Mouse (Mus musculus) limb, embryonic 11.5 days (tissue): ENCODE results near the gene Actr3b. TPM values are rescaled to one million over a fixed set of nuclear protein-coding genes. Genes with fewer than 3 reads are reported as not detected.

ENCODE experiments used
- ATAC-seq: fragments of 200-750 bp; cut with Nextera tagmentation; 2 replicates; pipeline ENCODE4 v1.8.0; 2017; ENCODE audit warnings: low read depth; ENCODE audit not compliant: insufficient number of reproducible peaks, low FRiP score, low TSS enrichment
- DNase-seq: peaks from one replicate; pipeline ENCODE4 v3.0.0-alpha.2; 2015; ENCODE audit warnings: low spot score
- H3K27ac ChIP-seq: fragments of 300-500 bp; sonication (generic); replicated peaks from 2 replicates; pipeline ENCODE4 v1.5.1; 2014; ENCODE audit warnings: low read depth, mild to moderate bottlenecking, low read length
- H3K27me3 ChIP-seq: fragments of 300-500 bp; sonication (generic); 2 replicates; pipeline ENCODE4 v1.6.1; 2014; ENCODE audit warnings: mild to moderate bottlenecking, low read length, mixed read lengths; ENCODE audit not compliant: control insufficient read depth, insufficient read depth
- H3K36me3 ChIP-seq: fragments of 300-500 bp; sonication (generic); 2 replicates; pipeline ENCODE4 v1.6.1; 2014; ENCODE audit warnings: mild to moderate bottlenecking, low read length, moderate library complexity, mixed read lengths; ENCODE audit not compliant: control insufficient read depth, insufficient read depth
- H3K4me1 ChIP-seq: fragments of 300-500 bp; sonication (generic); 2 replicates; pipeline ENCODE4 v1.6.1; 2014; ENCODE audit warnings: low read length, mixed read lengths; ENCODE audit not compliant: control insufficient read depth, insufficient read depth
- H3K4me2 ChIP-seq: fragments of 300-500 bp; sonication (generic); 2 replicates; pipeline ENCODE4 v1.6.1; 2014; ENCODE audit warnings: low read depth, mild to moderate bottlenecking, moderate library complexity; ENCODE audit not compliant: severe bottlenecking
- H3K4me3 ChIP-seq: fragments of 300-500 bp; sonication (generic); 2 replicates; pipeline ENCODE4 v1.5.1; 2014; ENCODE audit warnings: low read depth, low read length
- H3K9ac ChIP-seq: fragments of 300-500 bp; sonication (generic); 2 replicates; pipeline ENCODE4 v1.6.1; 2014; ENCODE audit warnings: mild to moderate bottlenecking, low read length
- H3K9me3 ChIP-seq: fragments of 300-500 bp; sonication (generic); 2 replicates; pipeline ENCODE4 v1.6.1; 2016; ENCODE audit warnings: low read length; ENCODE audit not compliant: control insufficient read depth
- WGBS: fragments of 180-500 bp; shearing (Covaris S2); extraction: QIAGEN DNeasy Blood & Tissue Kit; methylation state at CpG from one replicate; pipeline ENCODE4 v1.1.7; 2014; 5-methylcytosine and 5-hydroxymethylcytosine counted together
- polyA plus RNA-seq: library from polyadenylated mRNA; unstranded; fragments of >200 nt; fragmentation: Nextera tagmentation; extraction: Ambion mirVana; gene quantifications from 2 replicates; pipeline ENCODE4 v1.2.1, GENCODE M21; 2014

Actr3b gene
- polyA plus RNA-seq, 1 experiment from 2014 or later = 3.2 TPM

DNA sequence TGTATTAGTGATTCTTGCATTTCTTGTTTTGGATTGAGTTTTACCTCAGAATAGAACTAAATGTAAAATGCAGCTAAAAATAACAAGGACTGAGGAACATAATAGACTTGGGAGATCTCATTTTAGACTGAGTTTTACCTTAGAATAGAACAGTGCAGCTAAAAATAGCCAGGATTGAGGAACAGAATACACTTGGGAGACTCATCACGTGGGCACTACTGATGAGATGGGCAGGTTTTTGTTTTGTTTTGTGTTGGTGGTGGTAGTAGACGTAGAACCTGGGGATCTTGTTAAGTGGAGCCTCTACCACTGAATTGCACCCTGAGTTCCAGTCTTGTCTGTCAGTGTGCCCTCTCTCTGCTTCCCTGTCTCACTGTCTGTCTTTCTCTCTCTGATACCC, 2.1 kb downstream of the Actr3b start:
- H3K27me3 ChIP-seq = no peaks in the 10 kb centered on the region
- ATAC-seq = no peak
- H3K9me3 ChIP-seq = no peaks in the 10 kb centered on the region
- no peaks in the 10 kb centered on the region for H3K36me3 ChIP-seq
- no peak overlapping the region for H3K4me2 ChIP-seq
- no peaks in the 10 kb centered on the region for H3K4me1 ChIP-seq
- no peak for DNase-seq
- 95% methylated on average over 2 of the region's 2 CpGs for WGBS
- H3K4me3 ChIP-seq = no peak overlapping the region
- H3K9ac ChIP-seq = no peak overlapping the region
- no peak overlapping the region for H3K27ac ChIP-seq

DNA sequence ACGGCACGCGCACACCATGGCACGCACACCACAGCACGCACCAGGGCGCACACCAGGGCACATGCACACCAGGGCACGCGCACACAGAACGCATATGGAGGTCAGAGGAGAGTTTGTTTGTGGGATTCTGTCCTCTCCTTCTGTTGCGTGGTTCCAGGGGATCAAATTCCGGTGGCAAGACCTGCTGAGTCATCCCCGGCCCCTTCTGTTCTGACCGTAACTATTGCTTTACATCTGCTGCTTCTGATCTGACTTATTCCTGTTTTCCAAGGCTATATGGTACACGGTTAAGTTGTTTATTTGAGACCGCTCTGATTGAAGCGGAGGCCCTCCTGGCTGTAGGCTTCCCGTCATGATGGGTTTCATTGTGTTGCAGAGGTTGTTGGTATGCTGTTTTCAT, 9.2 kb downstream of the Actr3b start:
- H3K4me3 ChIP-seq = no peak overlapping the region; the same call in 1 of the 2 replicates
- no peaks in the 10 kb centered on the region for H3K4me1 ChIP-seq
- H3K36me3 ChIP-seq = no peaks in the 10 kb centered on the region
- no peaks in the 10 kb centered on the region for H3K27me3 ChIP-seq
- no peak for ATAC-seq
- 72% methylated on average over 17 of the region's 17 CpGs for whole genome bisulfite sequencing
- no peak for DNase-seq
- H3K9me3 ChIP-seq = no peaks in the 10 kb centered on the region
- no peak overlapping the region for H3K9ac ChIP-seq
- no peak overlapping the region for H3K27ac ChIP-seq
- peak overlapping the region; percentile 29; the same call in 1 of the 2 replicates for H3K4me2 ChIP-seq

DNA sequence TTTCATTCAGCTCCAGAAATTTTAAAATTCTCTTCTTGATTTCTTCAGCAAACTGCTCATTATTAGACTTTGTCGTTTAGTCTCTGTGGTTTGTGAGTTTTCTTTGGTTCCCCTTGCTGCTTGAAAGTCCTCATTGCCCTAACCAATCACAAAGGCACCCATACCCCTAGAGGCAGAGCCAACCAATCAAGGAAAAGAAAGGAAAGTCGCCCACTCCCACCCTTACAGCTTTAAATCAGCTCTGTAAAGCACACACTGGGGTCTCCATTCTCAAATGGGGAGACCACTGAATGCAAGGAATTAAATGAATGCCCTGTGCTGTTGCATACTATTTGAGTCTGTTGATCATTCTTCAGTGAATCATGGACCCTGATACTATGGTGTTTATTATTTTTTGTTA, 9.6 kb downstream of the Actr3b start:
- no peaks in the 10 kb centered on the region for H3K4me1 ChIP-seq
- H3K9ac ChIP-seq = no peak overlapping the region
- H3K27ac ChIP-seq = no peak overlapping the region
- WGBS = 49% methylated on average over 2 of the region's 2 CpGs
- no peak overlapping the region for H3K4me3 ChIP-seq
- no peaks in the 10 kb centered on the region for H3K36me3 ChIP-seq
- DNase-seq (no peak), ATAC-seq (no peak)
- H3K27me3 ChIP-seq = no peaks in the 10 kb centered on the region
- no peaks in the 10 kb centered on the region for H3K9me3 ChIP-seq
- H3K4me2 ChIP-seq = no peak overlapping the region

DNA sequence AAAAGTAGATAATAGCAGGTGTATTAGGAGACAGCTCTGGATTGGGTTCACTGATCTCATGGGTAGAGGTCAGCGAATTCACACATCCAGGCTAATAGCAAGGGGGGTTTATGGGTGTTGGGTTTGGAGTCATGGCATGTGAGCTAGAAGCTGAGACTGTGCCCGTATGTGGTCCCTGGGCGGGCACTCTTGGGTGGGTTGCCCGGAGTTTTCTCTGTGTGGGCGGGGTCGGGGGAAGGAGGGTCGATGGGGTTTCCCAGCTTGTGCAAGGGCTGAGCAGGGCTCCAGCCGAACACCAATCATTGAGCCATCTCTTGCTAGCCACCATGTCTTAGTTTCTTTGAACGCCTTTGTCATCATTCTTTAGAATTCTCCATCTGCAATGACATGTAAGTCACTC, 12.7 kb downstream of the Actr3b start:
- H3K4me3 ChIP-seq = no peak overlapping the region
- no peaks in the 10 kb centered on the region for H3K36me3 ChIP-seq
- H3K9ac ChIP-seq = no peak overlapping the region
- ATAC-seq (no peak), DNase-seq (no peak)
- H3K27me3 ChIP-seq = no peaks in the 10 kb centered on the region
- H3K4me2 ChIP-seq = no peak overlapping the region
- no peak overlapping the region for H3K27ac ChIP-seq
- 91% methylated on average over 9 of the region's 9 CpGs for WGBS
- no peaks in the 10 kb centered on the region for H3K9me3 ChIP-seq
- no peaks in the 10 kb centered on the region for H3K4me1 ChIP-seq

DNA sequence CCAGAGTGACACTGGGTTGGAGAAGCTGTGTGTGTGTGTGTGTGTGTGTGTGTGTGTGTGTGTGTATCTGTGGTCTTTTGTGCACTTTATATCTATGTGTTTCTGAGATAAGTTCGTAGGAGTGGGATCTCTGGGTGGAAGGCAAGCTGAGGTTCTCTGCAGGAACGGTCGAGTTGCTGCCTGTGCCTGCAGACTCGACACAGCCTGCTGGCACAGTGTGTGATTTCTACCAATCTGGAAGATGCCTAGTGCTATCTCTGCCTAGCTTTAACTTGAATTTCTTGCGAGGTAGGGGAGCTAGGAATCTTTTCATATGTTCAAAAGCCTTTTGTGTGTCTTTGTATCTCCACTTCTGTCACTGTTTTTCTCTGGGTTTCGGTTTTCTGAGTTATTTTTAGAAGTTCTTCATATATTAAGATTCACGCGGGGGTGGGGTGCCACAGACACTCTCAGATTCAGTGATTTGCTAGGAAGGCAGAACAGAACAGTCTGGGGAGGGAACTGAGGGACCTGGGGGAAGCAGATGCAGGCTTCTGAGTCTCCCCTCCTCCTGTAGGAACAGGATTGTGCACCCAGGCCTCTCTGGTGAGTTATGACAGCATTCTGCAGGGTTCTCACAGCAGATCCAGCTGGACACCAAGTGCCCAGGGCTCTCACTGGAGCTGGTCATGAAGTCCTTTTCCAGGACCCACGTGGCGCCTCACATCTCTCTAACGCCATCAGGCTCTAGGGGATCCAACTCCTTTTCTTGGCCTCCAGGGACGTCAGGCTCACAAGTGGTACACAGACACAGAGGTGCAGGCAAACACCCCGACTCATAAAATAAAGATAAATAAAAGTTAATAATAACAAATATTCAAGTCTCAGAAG, 14.4 kb downstream of the Actr3b start:
- Histone ChIP-seq H3K36me3 (no peaks in the 10 kb centered on the region), H3K4me1 (no peaks in the 10 kb centered on the region), H3K4me3 (no peak overlapping the region), H3K27me3 (no peaks in the 10 kb centered on the region), H3K9me3 (no peaks in the 10 kb centered on the region), H3K27ac (no peak overlapping the region), H3K4me2 (no peak overlapping the region), H3K9ac (no peak overlapping the region)
- WGBS = 80% methylated on average over 13 of the region's 13 CpGs
- ATAC-seq = no peak
- DNase-seq = no peak

DNA sequence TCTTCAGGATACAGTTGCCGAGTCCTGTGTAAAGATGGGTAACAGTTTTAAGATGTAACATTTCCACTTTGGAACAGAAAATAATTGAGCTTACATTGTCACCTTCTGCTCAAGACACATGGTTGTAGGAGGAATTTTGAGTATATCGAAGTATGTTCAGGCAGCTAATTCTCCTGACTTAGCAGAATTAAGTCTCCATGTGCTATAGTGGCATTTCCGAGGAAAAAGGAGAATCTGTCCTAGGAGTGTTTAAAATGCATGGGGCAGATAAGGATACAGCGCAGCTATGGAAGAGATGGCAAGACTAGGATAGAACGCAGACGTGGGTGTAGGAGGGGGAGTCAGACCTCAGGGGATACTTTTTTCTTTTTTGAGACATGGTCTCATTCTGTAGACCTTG, 31.8 kb downstream of the Actr3b start:
- ATAC-seq = no peak
- H3K4me3 ChIP-seq = no peak overlapping the region
- no peaks in the 10 kb centered on the region for H3K27me3 ChIP-seq
- no peak for DNase-seq
- H3K9me3 ChIP-seq = no peaks in the 10 kb centered on the region
- no peaks in the 10 kb centered on the region for H3K4me1 ChIP-seq
- H3K36me3 ChIP-seq = no peaks in the 10 kb centered on the region
- H3K9ac ChIP-seq = no peak overlapping the region
- no peak overlapping the region for H3K4me2 ChIP-seq
- WGBS = 91% methylated on average over 6 of the region's 6 CpGs
- no peak overlapping the region for H3K27ac ChIP-seq

DNA sequence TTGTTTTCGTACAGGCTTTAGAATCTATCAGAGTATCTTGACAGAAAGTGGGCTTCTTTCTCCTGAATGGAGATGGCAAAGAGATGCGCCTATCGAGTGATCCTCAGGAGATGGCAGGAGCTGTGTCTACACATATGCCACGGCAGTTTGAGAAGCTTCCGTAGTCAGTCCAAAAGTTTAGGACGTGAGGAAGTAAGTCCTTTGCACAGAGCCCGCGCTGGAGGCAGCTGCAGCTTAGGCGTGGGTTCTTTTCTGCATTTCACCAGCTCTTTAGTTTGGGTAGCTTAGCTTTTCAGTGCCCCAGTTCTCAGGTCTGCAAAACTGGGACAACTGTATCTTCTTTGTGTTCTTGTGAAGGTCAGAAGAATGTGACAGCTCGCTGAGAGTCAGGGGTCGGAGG, 38.0 kb downstream of the Actr3b start:
- Histone ChIP-seq H3K4me1 (no peaks in the 10 kb centered on the region), H3K9ac (no peak overlapping the region), H3K4me2 (no peak overlapping the region), H3K27me3 (no peaks in the 10 kb centered on the region), H3K9me3 (no peaks in the 10 kb centered on the region), H3K36me3 (no peaks in the 10 kb centered on the region), H3K4me3 (no peak overlapping the region), H3K27ac (no peak overlapping the region)
- WGBS = 89% methylated on average over 11 of the region's 11 CpGs
- no peak for DNase-seq
- no peak for ATAC-seq

DNA sequence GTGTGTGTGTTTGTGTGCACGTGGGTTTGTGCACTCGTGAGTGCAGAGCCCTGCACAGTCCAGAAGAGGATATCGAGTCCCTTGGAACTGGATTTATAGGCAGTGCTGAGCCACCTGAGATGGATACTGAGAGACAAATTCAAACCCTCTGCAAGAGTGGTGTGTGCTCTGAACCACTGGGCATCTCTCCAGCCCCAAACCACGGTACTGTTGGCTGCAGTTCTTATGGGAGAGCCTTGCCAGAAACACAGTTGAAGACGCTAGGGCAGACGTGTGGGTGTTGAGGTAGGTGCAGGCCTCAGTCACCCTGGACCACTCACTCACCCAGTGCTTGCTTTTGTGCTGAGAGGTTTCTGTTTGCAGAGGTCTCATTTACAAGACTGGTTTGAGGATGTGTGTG, 41.1 kb downstream of the Actr3b start:
- no peak for ATAC-seq
- H3K9ac ChIP-seq = no peak overlapping the region
- H3K27me3 ChIP-seq = no peaks in the 10 kb centered on the region
- no peaks in the 10 kb centered on the region for H3K4me1 ChIP-seq
- H3K27ac ChIP-seq = no peak overlapping the region
- no peak overlapping the region for H3K4me3 ChIP-seq
- WGBS = 81% methylated on average over 6 of the region's 6 CpGs
- H3K9me3 ChIP-seq = no peaks in the 10 kb centered on the region
- no peak for DNase-seq
- no peaks in the 10 kb centered on the region for H3K36me3 ChIP-seq
- no peak overlapping the region for H3K4me2 ChIP-seq

DNA sequence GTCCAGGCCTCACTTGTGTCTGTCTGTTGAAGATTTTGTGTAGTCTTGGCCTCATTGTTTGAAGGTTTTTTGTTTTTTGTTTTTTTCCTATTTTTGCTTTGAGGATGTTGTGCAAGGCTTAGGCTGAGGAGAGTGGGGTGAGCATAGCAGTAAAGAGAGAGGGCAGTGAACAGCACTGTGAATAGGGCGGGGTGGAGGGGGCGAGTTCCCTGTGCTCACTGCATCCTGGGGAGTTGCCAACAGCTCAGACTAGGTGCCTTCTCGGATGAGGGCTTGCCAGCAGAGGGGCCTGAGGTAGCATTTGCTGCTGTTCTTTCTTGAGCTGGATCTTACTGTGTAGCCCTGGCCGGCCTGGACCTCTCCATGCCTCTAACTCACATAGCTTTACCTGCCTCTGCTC, 41.9 kb downstream of the Actr3b start:
- Histone ChIP-seq H3K4me1 (no peaks in the 10 kb centered on the region), H3K36me3 (no peaks in the 10 kb centered on the region), H3K27me3 (no peaks in the 10 kb centered on the region), H3K9me3 (no peaks in the 10 kb centered on the region), H3K27ac (no peak overlapping the region), H3K4me3 (no peak overlapping the region), H3K9ac (no peak overlapping the region), H3K4me2 (no peak overlapping the region)
- 73% methylated on average over 4 of the region's 4 CpGs for WGBS
- ATAC-seq = no peak
- DNase-seq = no peak
